ENCODE assay signal across 16 mouse cellular contexts in genomic region chr15:77044597-77045320, GRCm38 (mm10). TPM values are rescaled to one million over a fixed set of nuclear protein-coding genes. Genes with fewer than 3 reads are reported as not detected.
DNase-seq lines count a peak whose midpoint lies in the region; ATAC-seq lines count a peak whose summit lies in the region.
"Had no signal": no experiment of that assay in that cellular context is flagged by ENCODE, and none has a peak within 500 bp of the region (broad histone marks: within the 10 kb centered on the region; RNA-seq: fewer than 3 reads in every experiment).

Gene Apol6 (plus strand): TSS chr15:77044729.

- WGBS in heart, embryonic 12.5 days = 74% methylated on average over 12 of the region's 12 CpGs

- no peak for DNase-seq in heart, adult 9 months (ENCODE audit: low spot score in 2 of 2)
- peak; percentile 43 for DNase-seq in Muller cell, postnatal 12 days (ENCODE audit: inconsistent ontology term)
- DNase-seq in adrenal gland, postnatal 25 days = peak; percentile 23
- DNase-seq in gastrocnemius, postnatal 25 days = peak; percentile 44
- DNase-seq in urinary bladder, adult 18-20 months (ENCODE audit: low spot score in 2 of 2) = no peak
- DNase-seq in spleen, postnatal 4 days (ENCODE audit: low spot score in 2 of 2) = no peak
- DNase-seq in layer of hippocampus, adult 9-11 months = no peak
- DNase-seq: lung, adult 2 months; right cerebral cortex, postnatal 4 days had no signal

- H3K27ac ChIP-seq in heart, embryonic 12.5 days (ENCODE audit: poor library complexity, severe bottlenecking) = 0 out of 2 replicates have a peak within 1 kb of the TSS, but pooled peaks have one; percentile 31
- H3K27ac ChIP-seq: embryonic facial prominence, embryonic 15.5 days; heart, embryonic 15.5 days; stomach, embryonic 15.5 days had no signal

- 0 out of 2 replicates have a peak within 1 kb of the TSS, but pooled peaks have one; percentile 11 for H3K9ac ChIP-seq in heart, embryonic 12.5 days
- H3K9ac ChIP-seq: embryonic facial prominence, embryonic 15.5 days; heart, embryonic 15.5 days; stomach, embryonic 15.5 days had no signal

- no peak within 1 kb of the TSS for H3K4me2 ChIP-seq in heart, embryonic 12.5 days
- H3K4me2 ChIP-seq: embryonic facial prominence, embryonic 15.5 days; heart, embryonic 15.5 days; stomach, embryonic 15.5 days had no signal

- peaks cover 37% of the 10 kb centered on the region for H3K4me1 ChIP-seq in heart, embryonic 12.5 days (replicated peaks)
- H3K4me1 ChIP-seq: stomach, embryonic 15.5 days had no signal

- ATAC-seq in heart, embryonic 12.5 days (ENCODE audit: insufficient number of reproducible peaks, low FRiP score) = no peak

- H3K9me3 ChIP-seq in heart, embryonic 12.5 days (replicated peaks) = no peaks in the 10 kb centered on the region
- H3K9me3 ChIP-seq: embryonic facial prominence, embryonic 15.5 days; G1E; heart, embryonic 15.5 days; stomach, embryonic 15.5 days had no signal

- no peaks in the 10 kb centered on the region for H3K36me3 ChIP-seq in heart, embryonic 12.5 days
- H3K36me3 ChIP-seq: embryonic facial prominence, embryonic 15.5 days; G1E; heart, embryonic 15.5 days; stomach, embryonic 15.5 days had no signal

- H3K27me3 ChIP-seq in heart, embryonic 12.5 days (replicated peaks) = no peaks in the 10 kb centered on the region
- H3K27me3 ChIP-seq: embryonic facial prominence, embryonic 15.5 days; heart, embryonic 15.5 days; stomach, embryonic 15.5 days had no signal

- no peak within 1 kb of the TSS for H3K4me3 ChIP-seq in heart, embryonic 12.5 days
- H3K4me3 ChIP-seq: embryonic facial prominence, embryonic 15.5 days; heart, embryonic 15.5 days; stomach, embryonic 15.5 days had no signal

RNA-seq across cellular contexts. Expression of gene Apol6, which starts in this region (rescaled TPM):
- 0.36 TPM in 1 of 2 replicates, not detected in the other for polyA plus RNA-seq in heart, embryonic 12.5 days (2016; fragmentation: Nextera tagmentation; extraction: Ambion mirVana)
- 9.8 and 12.1 TPM in 2 replicates for total RNA-seq in adrenal gland, postnatal 25 days (2021)
- 10 to 100 TPM; 47.8 to 57.9 TPM for total RNA-seq in gastrocnemius, postnatal 25 days (2021)
- total RNA-seq: megakaryocyte, adult 5-6 weeks had no signal
- polyA plus RNA-seq: G1E; kidney, embryonic 16.5 days; stomach, embryonic 15.5 days had no signal

Comparison
In these comparisons a context has a peak if more than half of its experiments do, and no peak if none do; other contexts are left out.
1. DNase-seq: peak in Muller cell, postnatal 12 days (single experiment), adrenal gland, postnatal 25 days (single experiment) and gastrocnemius, postnatal 25 days (single experiment); none in heart, adult 9 months (0 of 2), urinary bladder, adult 18-20 months (0 of 2), spleen, postnatal 4 days (0 of 2) and layer of hippocampus, adult 9-11 months (single experiment).